Mouse (Mus musculus): ENCODE measurements around the gene Optn.

The Optn gene

GRCm38 (mm10) chr2:5029808-5030207 is 34.0 kb downstream of the Optn start:
- DNase-seq (ENCODE audit: low read depth, low spot score) = no peak

- no peak for DNase-seq (ENCODE audit: low read depth, low spot score)
Measured at GRCm38 (mm10) chr2:5028047-5028446, 35.8 kb downstream of the Optn start.

- DNase-seq (ENCODE audit: low read depth, low spot score) = no peak
Measured at GRCm38 (mm10) chr2:5027057-5027456, 36.8 kb downstream of the Optn start.

GRCm38 (mm10) chr2:5025162-5025733 is 38.6 kb downstream of the Optn start:
- DNase-seq (ENCODE audit: low read depth, low spot score) = no peak

- no peak for DNase-seq (ENCODE audit: low read depth, low spot score)
Measured at GRCm38 (mm10) chr2:5023699-5024399, 40.0 kb downstream of the Optn start.

GRCm38 (mm10) chr2:5023275-5023674 is 40.6 kb downstream of the Optn start:
- no peak for DNase-seq (ENCODE audit: low read depth, low spot score)

GRCm38 (mm10) chr2:5019708-5020107 is 44.1 kb downstream of the Optn start:
- no peak for DNase-seq (ENCODE audit: low read depth, low spot score)

GRCm38 (mm10) chr2:5016922-5017321 is 46.9 kb downstream of the Optn start:
- no peak for DNase-seq (ENCODE audit: low read depth, low spot score)

GRCm38 (mm10) chr2:5015527-5015926 is 48.3 kb downstream of the Optn start:
- DNase-seq (ENCODE audit: low read depth, low spot score) = no peak

GRCm38 (mm10) chr2:5014616-5015015 is 49.2 kb downstream of the Optn start:
- no peak for DNase-seq (ENCODE audit: low read depth, low spot score)

GRCm38 (mm10) chr2:5012491-5013324 is 51.1 kb downstream of the Optn start, which contains the start of gene Mcm10:
Gene Mcm10 (minus strand): TSS chr2:5012791.
- DNase-seq (ENCODE audit: low read depth, low spot score) = peak; percentile 90

GRCm38 (mm10) chr2:5011898-5012490 is 51.9 kb downstream of the Optn start:
- DNase-seq (ENCODE audit: low read depth, low spot score) = no peak

GRCm38 (mm10) chr2:5007107-5007506 is 56.7 kb downstream of the Optn start:
- no peak for DNase-seq (ENCODE audit: low read depth, low spot score)

GRCm38 (mm10) chr2:5001266-5001665 is 62.6 kb downstream of the Optn start:
- DNase-seq (ENCODE audit: low read depth, low spot score) = no peak

GRCm38 (mm10) chr2:4998905-4999304 is 64.9 kb downstream of the Optn start:
- no peak for DNase-seq (ENCODE audit: low read depth, low spot score)

- no peak for DNase-seq (ENCODE audit: low read depth, low spot score)
Measured at GRCm38 (mm10) chr2:4996421-4996824, 67.4 kb downstream of the Optn start.

GRCm38 (mm10) chr2:4995646-4996045 is 68.2 kb downstream of the Optn start:
- no peak for DNase-seq (ENCODE audit: low read depth, low spot score)

GRCm38 (mm10) chr2:4994436-4994835 is 69.4 kb downstream of the Optn start:
- DNase-seq (ENCODE audit: low read depth, low spot score) = no peak

- DNase-seq (ENCODE audit: low read depth, low spot score) = no peak
Measured at GRCm38 (mm10) chr2:4993584-4993983, 70.3 kb downstream of the Optn start.

GRCm38 (mm10) chr2:4988826-4989424 is 74.9 kb downstream of the Optn start:
- DNase-seq (ENCODE audit: low read depth, low spot score) = no peak

- DNase-seq (ENCODE audit: low read depth, low spot score) = no peak
Measured at GRCm38 (mm10) chr2:4987388-4988180, 76.3 kb downstream of the Optn start.

All from embryo, embryonic 11.5 days (tissue).